Mouse (Mus musculus): ENCODE data around the gene Tcp10b. TPM values are rescaled to one million over a fixed set of nuclear protein-coding genes. Genes with fewer than 3 reads are reported as not detected.

Gene Tcp10b
- not detected in 2 replicates for polyA plus RNA-seq (2015; fragmentation: Nextera tagmentation; extraction: Ambion mirVana)

GRCm38 (mm10) chr17:13060804-13061203 lies at the start of gene Tcp10b:
TSS of gene Tcp10b (plus strand) at chr17:13061104.

GRCm38 (mm10) chr17:13052124-13052813 lies 8.6 kb upstream of the Tcp10b start, which contains the start of gene Gpr31b:
TSS of gene Gpr31b (minus strand) at chr17:13052296.

GRCm38 (mm10) chr17:13131710-13132109 lies 70.8 kb downstream of the Tcp10b start, which contains the start of gene Unc93a:
TSS of gene Unc93a (minus strand) at chr17:13131810.

Other genes starting within 250 kb of the Tcp10b start
- gene Mas1, start 193.0 kb upstream of the Tcp10b start, polyA plus RNA-seq (2015; fragmentation: Nextera tagmentation; extraction: Ambion mirVana): 0.13 and 0.29 TPM in 2 replicates
- not detected in 2 replicates for gene Mrgprh, start 185.1 kb upstream of the Tcp10b start, polyA plus RNA-seq (2015; fragmentation: Nextera tagmentation; extraction: Ambion mirVana)
- 1.1 and 1.3 TPM in 2 replicates for gene Pnldc1, start 150.9 kb upstream of the Tcp10b start, polyA plus RNA-seq (2015; fragmentation: Nextera tagmentation; extraction: Ambion mirVana)
- 242 and 248 TPM in 2 replicates for gene Tcp1, start 145.4 kb upstream of the Tcp10b start, polyA plus RNA-seq (2015; fragmentation: Nextera tagmentation; extraction: Ambion mirVana)
- gene Mrpl18, start 144.8 kb upstream of the Tcp10b start, polyA plus RNA-seq (2015; fragmentation: Nextera tagmentation; extraction: Ambion mirVana): 142 and 164 TPM in 2 replicates
- gene Acat3, start 120.5 kb upstream of the Tcp10b start, polyA plus RNA-seq (2015; fragmentation: Nextera tagmentation; extraction: Ambion mirVana): 0.28 and 0.42 TPM in 2 replicates
- gene Acat2, start 100.4 kb upstream of the Tcp10b start, polyA plus RNA-seq (2015; fragmentation: Nextera tagmentation; extraction: Ambion mirVana): 24.0 and 24.7 TPM in 2 replicates
- 95.6 and 104 TPM in 2 replicates for gene Wtap, start 66.9 kb upstream of the Tcp10b start, polyA plus RNA-seq (2015; fragmentation: Nextera tagmentation; extraction: Ambion mirVana)
- gene Sod2, start 54.3 kb upstream of the Tcp10b start, polyA plus RNA-seq (2015; fragmentation: Nextera tagmentation; extraction: Ambion mirVana): 105 and 115 TPM in 2 replicates
- not detected in 2 replicates for gene Gpr31b, start 8.8 kb upstream of the Tcp10b start, polyA plus RNA-seq (2015; fragmentation: Nextera tagmentation; extraction: Ambion mirVana)
- not detected in 2 replicates for gene Unc93a, start 70.7 kb downstream of the Tcp10b start, polyA plus RNA-seq (2015; fragmentation: Nextera tagmentation; extraction: Ambion mirVana)
- gene Smok2a, start 160.1 kb downstream of the Tcp10b start, polyA plus RNA-seq (2015; fragmentation: Nextera tagmentation; extraction: Ambion mirVana): not detected in 2 replicates
- gene Smok2b, start 169.2 kb downstream of the Tcp10b start, polyA plus RNA-seq (2015; fragmentation: Nextera tagmentation; extraction: Ambion mirVana): not detected in 2 replicates